In genomic region chr10:70097291-70097901, GRCm38 (mm10) we compare ENCODE assay signal across 8 mouse cellular contexts. TPM values are rescaled to one million over a fixed set of nuclear protein-coding genes. Genes with fewer than 3 reads are reported as not detected.
DNase-seq lines count a peak whose midpoint lies in the region; ATAC-seq and TF ChIP-seq lines count a peak whose summit lies in the region.

No protein-coding gene starts in this region.

- TF ChIP-seq EP300 in stomach, postnatal 0 days (optimal IDR thresholded peaks at IDR 0.05) = no peak

- peaks cover 7 to 17% of the 10 kb centered on the region in 2 experiments; a peak in 2 of 4 replicates for H3K4me1 ChIP-seq in ES-E14 (ENCODE audit: control insufficient read depth in 2 of 2, insufficient read depth in 2 of 2, low read length in 2 of 2, poor library complexity in 1 of 2)
- H3K4me1 ChIP-seq in embryonic facial prominence, embryonic 13.5 days = peaks cover 37% of the 10 kb centered on the region
- H3K4me1 ChIP-seq in midbrain, embryonic 15.5 days = peaks cover 45% of the 10 kb centered on the region
- peaks cover 2% of the 10 kb centered on the region for H3K4me1 ChIP-seq in stomach, postnatal 0 days (replicated peaks; ENCODE audit: control insufficient read depth, insufficient read depth)

- H3K36me3 ChIP-seq in ES-E14 (ENCODE audit: control insufficient read depth, insufficient read depth, low read length, poor library complexity, severe bottlenecking) = peaks cover 4% of the 10 kb centered on the region; the same call in 1 of the 2 replicates
- peaks cover 5% of the 10 kb centered on the region; the same call in 1 of the 2 replicates for H3K36me3 ChIP-seq in embryonic facial prominence, embryonic 13.5 days
- H3K36me3 ChIP-seq in midbrain, embryonic 15.5 days (replicated peaks) = no peaks in the 10 kb centered on the region
- no peaks in the 10 kb centered on the region for H3K36me3 ChIP-seq in stomach, postnatal 0 days (ENCODE audit: control insufficient read depth, insufficient read depth, low read length)

- WGBS in embryonic facial prominence, embryonic 13.5 days = 0% methylated on average over 52 of the region's 58 CpGs
- under 1% methylated on average over 50 of the region's 58 CpGs for WGBS in midbrain, embryonic 15.5 days
- 0% methylated on average over 35 of the region's 58 CpGs for WGBS in stomach, postnatal 0 days

- ATAC-seq in embryonic facial prominence, embryonic 13.5 days (ENCODE audit: insufficient number of reproducible peaks, insufficient read depth, low FRiP score, low TSS enrichment, low read depth) = no peak
- peak; percentile 37 for ATAC-seq in midbrain, embryonic 15.5 days (replicated peaks)
- ATAC-seq in stomach, postnatal 0 days (ENCODE audit: low FRiP score, low TSS enrichment) = peak; percentile 10; the same call in 1 of the 2 replicates

- H3K4me2 ChIP-seq in embryonic facial prominence, embryonic 13.5 days = peak overlapping the region; percentile 88
- H3K4me2 ChIP-seq in midbrain, embryonic 15.5 days = peak overlapping the region; percentile 90
- H3K4me2 ChIP-seq in stomach, postnatal 0 days (replicated peaks; ENCODE audit: low read depth) = peak overlapping the region; percentile 84

- no peaks in the 10 kb centered on the region for H3K27me3 ChIP-seq in embryonic facial prominence, embryonic 13.5 days
- H3K27me3 ChIP-seq in midbrain, embryonic 15.5 days (replicated peaks) = no peaks in the 10 kb centered on the region
- no peaks in the 10 kb centered on the region for H3K27me3 ChIP-seq in stomach, postnatal 0 days (ENCODE audit: control insufficient read depth, insufficient read depth, low read length)

- TF ChIP-seq CTCF in stomach, postnatal 0 days (IDR thresholded peaks at IDR 0.05; ENCODE audit: low read depth) = peak; percentile 16; the same call in 1 of the 2 replicates

- peak overlapping the region; percentile 95 for H3K27ac ChIP-seq in ES-E14 (ENCODE audit: insufficient read depth, low read depth, low read length, poor library complexity, severe bottlenecking)
- peak overlapping the region; percentile 82 for H3K27ac ChIP-seq in embryonic facial prominence, embryonic 13.5 days
- H3K27ac ChIP-seq in midbrain, embryonic 15.5 days = peak overlapping the region; percentile 86
- H3K27ac ChIP-seq in stomach, postnatal 0 days (replicated peaks) = peak overlapping the region; percentile 91

- peak; percentile 63 for DNase-seq in adrenal gland, adult 2 months
- no peak for DNase-seq in adrenal gland, postnatal 10 days
- DNase-seq in ES-E14 (ENCODE audit: low read depth, low spot score) = no peak
- peak; percentile 57 for DNase-seq in heart, postnatal 4 days
- peak; percentile 25 to 34 for DNase-seq in layer of hippocampus, postnatal 25 days (ENCODE audit: extremely low spot score in 1 of 2, low spot score in 1 of 2)
- DNase-seq in stomach, postnatal 0 days (ENCODE audit: low spot score) = no peak

- H3K9ac ChIP-seq in ES-E14 (ENCODE audit: insufficient read depth, low read depth, low read length, poor library complexity, severe bottlenecking) = peak overlapping the region; percentile 93
- H3K9ac ChIP-seq in embryonic facial prominence, embryonic 13.5 days = peak overlapping the region; percentile 91
- H3K9ac ChIP-seq in midbrain, embryonic 15.5 days = peak overlapping the region; percentile 86
- peak overlapping the region; percentile 89 for H3K9ac ChIP-seq in stomach, postnatal 0 days (ENCODE audit: low read length)

- in situ Hi-C loops in ES-E14 (cut with MboI; ENCODE audit: low sequenced_read_pairs in 2 of 2, unreplicated experiment in 2 of 2) = no loop called here

- peak overlapping the region; percentile 94 to 100 for H3K4me3 ChIP-seq in ES-E14 (ENCODE audit: insufficient read depth in 1 of 2, low read depth in 1 of 2, low read length in 2 of 2, poor library complexity in 1 of 2, severe bottlenecking in 1 of 2)
- peak overlapping the region; percentile 93 for H3K4me3 ChIP-seq in embryonic facial prominence, embryonic 13.5 days
- peak overlapping the region; percentile 97 for H3K4me3 ChIP-seq in midbrain, embryonic 15.5 days
- H3K4me3 ChIP-seq in stomach, postnatal 0 days (ENCODE audit: low read depth, low read length) = peak overlapping the region; percentile 97

- no peaks in the 10 kb centered on the region for H3K9me3 ChIP-seq in ES-E14 (ENCODE audit: control insufficient read depth, insufficient read depth, low read depth, low read length)
- H3K9me3 ChIP-seq in embryonic facial prominence, embryonic 13.5 days = no peaks in the 10 kb centered on the region
- H3K9me3 ChIP-seq in midbrain, embryonic 15.5 days = no peaks in the 10 kb centered on the region
- no peaks in the 10 kb centered on the region for H3K9me3 ChIP-seq in stomach, postnatal 0 days (ENCODE audit: control insufficient read depth, low read length)

TF ChIP-seq in ES-E14, 5 proteins besides CTCF, POLR2A, EP300 and RAD21:
- TF ChIP-seq CHD2 (IDR thresholded peaks at IDR 0.05; ENCODE audit: low read depth, low read length) (no peak), ZC3H11A (IDR thresholded peaks at IDR 0.05; ENCODE audit: borderline replicate concordance, low read depth, low read length) (no peak), HCFC1 (IDR thresholded peaks at IDR 0.05; ENCODE audit: borderline replicate concordance, insufficient read depth, low read length) (no peak), ZNF384 (IDR thresholded peaks at IDR 0.05; ENCODE audit: low read depth, low read length) (no peak), MAFK (IDR thresholded peaks at IDR 0.05; ENCODE audit: insufficient read depth, low read depth, low read length) (no peak)
TF ChIP-seq in ES-E14: peak in this region for 0.

RNA-seq across cellular contexts. Expression of gene Ccdc6, which starts 0.5 kb away (rescaled TPM):
- 10 to 100 TPM; 42.0 to 94.0 TPM for total RNA-seq in adrenal gland, adult 2 months (2021)
- polyA plus RNA-seq in adrenal gland, adult 2 months (2012; rRNA removed) = 19.7 and 22.0 TPM in 2 replicates
- total RNA-seq in adrenal gland, postnatal 10 days (2021) = 10 to 100 TPM; 46.9 to 56.7 TPM
- total RNA-seq in ES-E14 (2012; rRNA removed) = 21.3 and 24.0 TPM in 2 replicates
- polyA plus RNA-seq in embryonic facial prominence, embryonic 13.5 days (2015; fragmentation: Nextera tagmentation; extraction: Ambion mirVana) = 15.5 and 16.2 TPM in 2 replicates
- 10 to 100 TPM; 34.9 to 35.9 TPM for total RNA-seq in heart, postnatal 4 days (2021)
- 10 to 100 TPM; 56.9 to 62.9 TPM for total RNA-seq in layer of hippocampus, postnatal 25 days (2021)
- polyA plus RNA-seq in midbrain, embryonic 15.5 days (2015; fragmentation: Nextera tagmentation; extraction: Ambion mirVana) = 23.3 and 25.3 TPM in 2 replicates
- polyA plus RNA-seq in stomach, postnatal 0 days (2015; fragmentation: Nextera tagmentation; extraction: Ambion mirVana) = 9.4 and 10.0 TPM in 2 replicates

Comparison
In these comparisons a context has a peak if more than half of its experiments do, and no peak if none do; other contexts are left out.
1. DNase-seq: peak in adrenal gland, adult 2 months (single experiment), heart, postnatal 4 days (single experiment) and layer of hippocampus, postnatal 25 days (2 of 2); none in adrenal gland, postnatal 10 days (single experiment), ES-E14 (single experiment) and stomach, postnatal 0 days (single experiment).
2. Peak in every context shown above with its lines, with median percentiles within 50 percentile points of each other: H3K27ac ChIP-seq, H3K4me3 ChIP-seq, H3K9ac ChIP-seq and H3K4me2 ChIP-seq.